Mouse (Mus musculus): ENCODE data around the gene Cenpm. TPM values are rescaled to one million over a fixed set of nuclear protein-coding genes. Genes with fewer than 3 reads are reported as not detected.

Gene Cenpm
- polyA plus RNA-seq, 1 experiment from 2014 or later = 51.7 TPM

GRCm38 (mm10) chr15:82209295-82210050, 35.1 kb downstream of the Cenpm start:
- ATAC-seq (ENCODE audit: low read depth) (no peak), DNase-seq (ENCODE audit: low spot score) (no peak)
- H3K4me3 ChIP-seq (ENCODE audit: low read depth, low read length) = no peak overlapping the region
- 77% methylated on average over 13 of the region's 13 CpGs for WGBS
- no peak overlapping the region for H3K9ac ChIP-seq (ENCODE audit: low read depth, low read length)
- peaks cover 93% of the 10 kb centered on the region for H3K27me3 ChIP-seq (replicated peaks; ENCODE audit: control insufficient read depth, insufficient read depth, low read length)
- no peak overlapping the region for H3K4me2 ChIP-seq (ENCODE audit: low read depth, low read length)
- 0 out of 2 replicates have a peak, but pooled peaks cover 3% of the 10 kb centered on the region for H3K4me1 ChIP-seq (ENCODE audit: control insufficient read depth, insufficient read depth, low read length)
- H3K27ac ChIP-seq (replicated peaks; ENCODE audit: low read depth, low read length) = no peak overlapping the region
- H3K9me3 ChIP-seq (ENCODE audit: control insufficient read depth, low read length) = no peaks in the 10 kb centered on the region
- H3K36me3 ChIP-seq (ENCODE audit: control insufficient read depth, insufficient read depth, low read length) = peaks cover 18% of the 10 kb centered on the region

GRCm38 (mm10) chr15:82208307-82208706, 36.2 kb downstream of the Cenpm start:
- Histone ChIP-seq H3K9me3 (ENCODE audit: control insufficient read depth, low read length) (no peaks in the 10 kb centered on the region), H3K27ac (replicated peaks; ENCODE audit: low read depth, low read length) (no peak overlapping the region), H3K9ac (ENCODE audit: low read depth, low read length) (no peak overlapping the region), H3K4me3 (ENCODE audit: low read depth, low read length) (no peak overlapping the region), H3K4me2 (ENCODE audit: low read depth, low read length) (no peak overlapping the region), H3K36me3 (ENCODE audit: control insufficient read depth, insufficient read depth, low read length) (peaks cover 30% of the 10 kb centered on the region), H3K4me1 (ENCODE audit: control insufficient read depth, insufficient read depth, low read length) (0 out of 2 replicates have a peak, but pooled peaks cover 3% of the 10 kb centered on the region), H3K27me3 (replicated peaks; ENCODE audit: control insufficient read depth, insufficient read depth, low read length) (peaks cover 83% of the 10 kb centered on the region)
- no peak for ATAC-seq (ENCODE audit: low read depth)
- WGBS = 85% methylated on average over 8 of the region's 8 CpGs
- DNase-seq (ENCODE audit: low spot score) = no peak

- Histone ChIP-seq H3K36me3 (ENCODE audit: control insufficient read depth, insufficient read depth, low read length) (peaks cover 37% of the 10 kb centered on the region), H3K4me2 (ENCODE audit: low read depth, low read length) (no peak overlapping the region), H3K4me1 (ENCODE audit: control insufficient read depth, insufficient read depth, low read length) (0 out of 2 replicates have a peak, but pooled peaks cover 3% of the 10 kb centered on the region), H3K4me3 (ENCODE audit: low read depth, low read length) (no peak overlapping the region), H3K27ac (replicated peaks; ENCODE audit: low read depth, low read length) (no peak overlapping the region), H3K9ac (ENCODE audit: low read depth, low read length) (no peak overlapping the region), H3K27me3 (replicated peaks; ENCODE audit: control insufficient read depth, insufficient read depth, low read length) (peaks cover 76% of the 10 kb centered on the region), H3K9me3 (ENCODE audit: control insufficient read depth, low read length) (no peaks in the 10 kb centered on the region)
- no peak for DNase-seq (ENCODE audit: low spot score)
- WGBS = 19% methylated on average over 30 of the region's 30 CpGs
- ATAC-seq (ENCODE audit: low read depth) = no peak
These were observed 36.9 kb downstream of the Cenpm start for GRCm38 (mm10) chr15:82207504-82208219.

GRCm38 (mm10) chr15:82207105-82207459, 37.5 kb downstream of the Cenpm start:
- no peak for DNase-seq (ENCODE audit: low spot score)
- 0 out of 2 replicates have a peak, but pooled peaks cover 3% of the 10 kb centered on the region for H3K4me1 ChIP-seq (ENCODE audit: control insufficient read depth, insufficient read depth, low read length)
- H3K36me3 ChIP-seq (ENCODE audit: control insufficient read depth, insufficient read depth, low read length) = peaks cover 42% of the 10 kb centered on the region
- no peak overlapping the region for H3K27ac ChIP-seq (replicated peaks; ENCODE audit: low read depth, low read length)
- no peak for ATAC-seq (ENCODE audit: low read depth)
- WGBS = 10% methylated on average over 33 of the region's 34 CpGs
- H3K4me3 ChIP-seq (ENCODE audit: low read depth, low read length) = no peak overlapping the region
- H3K9me3 ChIP-seq (ENCODE audit: control insufficient read depth, low read length) = no peaks in the 10 kb centered on the region
- no peak overlapping the region for H3K9ac ChIP-seq (ENCODE audit: low read depth, low read length)
- peaks cover 70% of the 10 kb centered on the region for H3K27me3 ChIP-seq (replicated peaks; ENCODE audit: control insufficient read depth, insufficient read depth, low read length)
- no peak overlapping the region for H3K4me2 ChIP-seq (ENCODE audit: low read depth, low read length)

GRCm38 (mm10) chr15:82206365-82207104, 38.0 kb downstream of the Cenpm start:
- 42% methylated on average over 5 of the region's 9 CpGs for WGBS
- peak; percentile 54 for ATAC-seq (ENCODE audit: low read depth)
- DNase-seq (ENCODE audit: low spot score) = peak; percentile 64

GRCm38 (mm10) chr15:82204680-82205371, 39.7 kb downstream of the Cenpm start:
- no peak overlapping the region for H3K9ac ChIP-seq (ENCODE audit: low read depth, low read length)
- DNase-seq (ENCODE audit: low spot score) = no peak
- H3K4me1 ChIP-seq (ENCODE audit: control insufficient read depth, insufficient read depth, low read length) = no peaks in the 10 kb centered on the region
- H3K4me2 ChIP-seq (ENCODE audit: low read depth, low read length) = no peak overlapping the region
- H3K4me3 ChIP-seq (ENCODE audit: low read depth, low read length) = no peak overlapping the region
- WGBS = 49% methylated on average over 10 of the region's 10 CpGs
- H3K27ac ChIP-seq (replicated peaks; ENCODE audit: low read depth, low read length) = no peak overlapping the region
- peaks cover 48% of the 10 kb centered on the region for H3K27me3 ChIP-seq (replicated peaks; ENCODE audit: control insufficient read depth, insufficient read depth, low read length)
- peaks cover 64% of the 10 kb centered on the region for H3K36me3 ChIP-seq (ENCODE audit: control insufficient read depth, insufficient read depth, low read length)
- H3K9me3 ChIP-seq (ENCODE audit: control insufficient read depth, low read length) = no peaks in the 10 kb centered on the region
- no peak for ATAC-seq (ENCODE audit: low read depth)

More at GRCm38 (mm10) chr15:82206365-82207104, 38.0 kb downstream of the Cenpm start:
- no peaks in the 10 kb centered on the region for H3K9me3 ChIP-seq (ENCODE audit: control insufficient read depth, low read length)
- peaks cover 65% of the 10 kb centered on the region for H3K27me3 ChIP-seq (replicated peaks; ENCODE audit: control insufficient read depth, insufficient read depth, low read length)
- H3K4me1 ChIP-seq (ENCODE audit: control insufficient read depth, insufficient read depth, low read length) = no peaks in the 10 kb centered on the region
- H3K9ac ChIP-seq (ENCODE audit: low read depth, low read length) = no peak overlapping the region
- H3K36me3 ChIP-seq (ENCODE audit: control insufficient read depth, insufficient read depth, low read length) = peaks cover 48% of the 10 kb centered on the region
- no peak overlapping the region for H3K4me3 ChIP-seq (ENCODE audit: low read depth, low read length)
- no peak overlapping the region for H3K4me2 ChIP-seq (ENCODE audit: low read depth, low read length)
- no peak overlapping the region for H3K27ac ChIP-seq (replicated peaks; ENCODE audit: low read depth, low read length)

GRCm38 (mm10) chr15:82203611-82204351, 40.8 kb downstream of the Cenpm start:
- 77% methylated on average over 20 of the region's 20 CpGs for WGBS
- Histone ChIP-seq H3K4me3 (ENCODE audit: low read depth, low read length) (no peak overlapping the region), H3K27ac (replicated peaks; ENCODE audit: low read depth, low read length) (no peak overlapping the region), H3K9me3 (ENCODE audit: control insufficient read depth, low read length) (no peaks in the 10 kb centered on the region), H3K4me1 (ENCODE audit: control insufficient read depth, insufficient read depth, low read length) (no peaks in the 10 kb centered on the region), H3K9ac (ENCODE audit: low read depth, low read length) (no peak overlapping the region), H3K27me3 (replicated peaks; ENCODE audit: control insufficient read depth, insufficient read depth, low read length) (peaks cover 37% of the 10 kb centered on the region), H3K36me3 (ENCODE audit: control insufficient read depth, insufficient read depth, low read length) (peaks cover 74% of the 10 kb centered on the region), H3K4me2 (ENCODE audit: low read depth, low read length) (no peak overlapping the region)
- no peak for ATAC-seq (ENCODE audit: low read depth)
- DNase-seq (ENCODE audit: low spot score) = no peak

Data from embryonic facial prominence, embryonic 14.5 days (tissue).